Mouse (Mus musculus): ENCODE data around the gene Sec22c. TPM values are rescaled to one million over a fixed set of nuclear protein-coding genes. Genes with fewer than 3 reads are reported as not detected.

Sec22c gene
- total RNA-seq (2021): 10 to 100 TPM; 27.7 to 29.1 TPM
- long read RNA-seq, experiment 1, partial matches to known transcripts: 0 of 3 reads
- long read RNA-seq, experiment 1, other reads (novel, unspliced or antisense): 1 of 3 reads
- long read RNA-seq, experiment 2, partial matches to known transcripts: 1 of 3 reads
- long read RNA-seq, experiment 2, other reads (novel, unspliced or antisense): 2 of 3 reads

- DNase-seq (ENCODE audit: low spot score in 2 of 2): peak; percentile 87 to 88
- intact Hi-C loops (cut with DNase I): no loop called here
These were observed at the start of gene Sec22c for GRCm38 (mm10) chr9:121704646-121705625. Sec22c (minus strand) TSS chr9:121705490.

- no peak for DNase-seq (ENCODE audit: low spot score in 2 of 2)
- intact Hi-C loops (cut with DNase I): no loop called here
These were observed 49.3 kb upstream of the Sec22c start for GRCm38 (mm10) chr9:121754624-121755023.

GRCm38 (mm10) chr9:121752774-121753173, 47.5 kb upstream of the Sec22c start:
- intact Hi-C loops (cut with DNase I): no loop called here
- DNase-seq (ENCODE audit: low spot score in 2 of 2): peak in 1 of 2 experiments; percentile 52

GRCm38 (mm10) chr9:121744051-121744450, 38.8 kb upstream of the Sec22c start:
- intact Hi-C loops (cut with DNase I): no loop called here
- DNase-seq (ENCODE audit: low spot score in 2 of 2): no peak

- DNase-seq (ENCODE audit: low spot score in 2 of 2): no peak
- intact Hi-C loops (cut with DNase I): no loop called here
These were observed 35.9 kb upstream of the Sec22c start for GRCm38 (mm10) chr9:121741168-121741567.

- DNase-seq (ENCODE audit: low spot score in 2 of 2): no peak
- intact Hi-C loops (cut with DNase I): no loop called here
These were observed 35.2 kb upstream of the Sec22c start for GRCm38 (mm10) chr9:121740490-121740889.

GRCm38 (mm10) chr9:121719347-121720331, 14.3 kb upstream of the Sec22c start:
- intact Hi-C loops (cut with DNase I): no loop called here
- no peak for DNase-seq (ENCODE audit: low spot score in 2 of 2)

GRCm38 (mm10) chr9:121718792-121719318, 13.6 kb upstream of the Sec22c start, which contains the start of gene Nktr:
Nktr (plus strand) TSS chr9:121719169.
- intact Hi-C loops (cut with DNase I): no loop called here
- peak; percentile 98 to 99 for DNase-seq (ENCODE audit: low spot score in 2 of 2)

- DNase-seq (ENCODE audit: low spot score in 2 of 2): no peak
- intact Hi-C loops (cut with DNase I): no loop called here
These were observed 12.9 kb upstream of the Sec22c start for GRCm38 (mm10) chr9:121718070-121718705.

- no peak for DNase-seq (ENCODE audit: low spot score in 2 of 2)
- intact Hi-C loops (cut with DNase I): no loop called here
These were observed 11.8 kb upstream of the Sec22c start for GRCm38 (mm10) chr9:121717048-121717447.

GRCm38 (mm10) chr9:121710584-121710975, 5.3 kb upstream of the Sec22c start:
- intact Hi-C loops (cut with DNase I): no loop called here
- DNase-seq (ENCODE audit: low spot score in 2 of 2): no peak

GRCm38 (mm10) chr9:121709898-121710583, 4.8 kb upstream of the Sec22c start, which contains the start of gene Ss18l2:
Ss18l2 (plus strand) TSS chr9:121710329.
- DNase-seq (ENCODE audit: low spot score in 2 of 2): peak; percentile 99
- intact Hi-C loops (cut with DNase I): no loop called here

GRCm38 (mm10) chr9:121708506-121709486, 3.5 kb upstream of the Sec22c start:
- intact Hi-C loops (cut with DNase I): no loop called here
- DNase-seq (ENCODE audit: low spot score in 2 of 2): no peak

- no peak for DNase-seq (ENCODE audit: low spot score in 2 of 2)
- intact Hi-C loops (cut with DNase I): no loop called here
These were observed 2.5 kb upstream of the Sec22c start for GRCm38 (mm10) chr9:121707801-121708200.

- intact Hi-C loops (cut with DNase I): no loop called here
- DNase-seq (ENCODE audit: low spot score in 2 of 2): no peak
These were observed 862 bp upstream of the Sec22c start for GRCm38 (mm10) chr9:121706029-121706675.

- DNase-seq (ENCODE audit: low spot score in 2 of 2): no peak
- intact Hi-C loops (cut with DNase I): no loop called here
These were observed 1.0 kb downstream of the Sec22c start for GRCm38 (mm10) chr9:121704261-121704645.
